Mouse (Mus musculus): ENCODE results near the gene Hcfc1.

DNA sequence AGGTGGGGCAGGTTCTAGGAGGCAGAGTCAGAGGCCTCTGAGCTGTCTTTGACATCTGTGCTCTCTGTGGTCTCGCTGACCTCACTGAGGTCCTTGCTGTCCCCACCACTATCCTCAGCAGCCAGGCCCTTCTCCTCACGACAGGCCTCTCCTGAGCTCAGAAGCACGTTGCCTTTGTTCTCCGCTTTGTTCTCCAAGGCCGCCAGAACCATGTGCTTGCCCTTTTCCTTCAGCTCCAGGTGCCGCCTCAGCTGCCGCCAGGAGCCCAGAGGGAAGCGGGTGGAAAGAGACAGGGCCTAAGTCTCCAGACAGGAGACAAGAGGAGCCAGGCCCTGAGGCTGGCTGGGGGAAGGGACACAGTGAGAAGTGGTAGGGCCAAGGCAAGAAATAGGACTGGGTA, 49.2 kb downstream of the Hcfc1 start:
- TF ChIP-seq EP300 (IDR thresholded peaks at IDR 0.05) (no peak), CTCF (IDR thresholded peaks at IDR 0.05) (no peak)

Data from lung, postnatal 0 days (tissue).